8 mouse cellular contexts compared by ENCODE assay signal in genomic region chr3:89278107-89278506, GRCm38 (mm10). TPM values are rescaled to one million over a fixed set of nuclear protein-coding genes. Genes with fewer than 3 reads are reported as not detected.
DNase-seq lines count a peak whose midpoint lies in the region; ATAC-seq lines count a peak whose summit lies in the region.

No protein-coding gene starts in this region.

- peaks cover 27% of the 10 kb centered on the region for H3K4me1 ChIP-seq in embryonic facial prominence, embryonic 14.5 days (ENCODE audit: control insufficient read depth, insufficient read depth, low read length)
- peaks cover 61% of the 10 kb centered on the region for H3K4me1 ChIP-seq in limb, embryonic 10.5 days
- H3K4me1 ChIP-seq in midbrain, embryonic 16.5 days (ENCODE audit: control insufficient read depth, insufficient read depth, low read length) = peaks cover 21% of the 10 kb centered on the region

- no peaks in the 10 kb centered on the region for H3K9me3 ChIP-seq in embryonic facial prominence, embryonic 14.5 days (ENCODE audit: control insufficient read depth, low read length)
- H3K9me3 ChIP-seq in limb, embryonic 10.5 days (replicated peaks) = no peaks in the 10 kb centered on the region
- H3K9me3 ChIP-seq in midbrain, embryonic 16.5 days (replicated peaks; ENCODE audit: control insufficient read depth, low read length, poor library complexity, severe bottlenecking) = no peaks in the 10 kb centered on the region

- WGBS in embryonic facial prominence, embryonic 14.5 days = 46% methylated on average over 6 of the region's 7 CpGs
- 36% methylated on average over 7 of the region's 7 CpGs for WGBS in limb, embryonic 10.5 days
- 87% methylated on average over 7 of the region's 7 CpGs for WGBS in midbrain, embryonic 16.5 days

- no peak for ATAC-seq in embryonic facial prominence, embryonic 14.5 days (ENCODE audit: low read depth)
- no peak for ATAC-seq in midbrain, embryonic 16.5 days
- no peak for ATAC-seq in CD4-positive, CD25-positive, alpha-beta regulatory T cell, adult 4 months

- H3K4me3 ChIP-seq in embryonic facial prominence, embryonic 14.5 days (ENCODE audit: low read depth, low read length) = peak overlapping the region; percentile 50
- peak overlapping the region; percentile 56 for H3K4me3 ChIP-seq in limb, embryonic 10.5 days
- H3K4me3 ChIP-seq in midbrain, embryonic 16.5 days (ENCODE audit: low read depth, low read length) = no peak overlapping the region

- H3K27me3 ChIP-seq in embryonic facial prominence, embryonic 14.5 days (replicated peaks; ENCODE audit: control insufficient read depth, insufficient read depth, low read length) = 0 out of 2 replicates have a peak, but pooled peaks cover 7% of the 10 kb centered on the region
- H3K27me3 ChIP-seq in limb, embryonic 10.5 days (ENCODE audit: low read depth, poor library complexity, severe bottlenecking) = peaks cover 50% of the 10 kb centered on the region
- H3K27me3 ChIP-seq in midbrain, embryonic 16.5 days (ENCODE audit: control insufficient read depth, insufficient read depth, low read depth, low read length) = 0 out of 2 replicates have a peak, but pooled peaks cover 4% of the 10 kb centered on the region

- H3K27ac ChIP-seq in embryonic facial prominence, embryonic 14.5 days (replicated peaks; ENCODE audit: low read depth, low read length) = peak overlapping the region; percentile 82
- H3K27ac ChIP-seq in limb, embryonic 10.5 days = peak overlapping the region; percentile 81
- H3K27ac ChIP-seq in midbrain, embryonic 16.5 days (ENCODE audit: low read length) = no peak overlapping the region

- peak overlapping the region; percentile 80 for H3K4me2 ChIP-seq in embryonic facial prominence, embryonic 14.5 days (ENCODE audit: low read depth, low read length)
- peak overlapping the region; percentile 95; the same call in 1 of the 2 replicates for H3K4me2 ChIP-seq in midbrain, embryonic 16.5 days (ENCODE audit: low read length)

- DNase-seq in adrenal gland, adult 2 months = peak; percentile 73
- no peak for DNase-seq in adrenal gland, postnatal 25 days
- no peak for DNase-seq in embryonic facial prominence, embryonic 14.5 days (ENCODE audit: low spot score)
- DNase-seq in heart, postnatal 36 days = peak; percentile 63 to 74
- peak; percentile 41 for DNase-seq in limb, embryonic 10.5 days (ENCODE audit: low spot score)
- no peak for DNase-seq in frontal cortex, postnatal 14 days (ENCODE audit: low spot score in 2 of 2)

- intact Hi-C loops in heart, postnatal 36 days (cut with DNase I) = no loop called here

- H3K36me3 ChIP-seq in embryonic facial prominence, embryonic 14.5 days (ENCODE audit: control insufficient read depth, insufficient read depth, low read length) = 0 out of 2 replicates have a peak, but pooled peaks cover 16% of the 10 kb centered on the region
- peaks cover 8% of the 10 kb centered on the region for H3K36me3 ChIP-seq in limb, embryonic 10.5 days
- H3K36me3 ChIP-seq in midbrain, embryonic 16.5 days (ENCODE audit: control insufficient read depth, insufficient read depth, low read length) = no peaks in the 10 kb centered on the region

- H3K9ac ChIP-seq in embryonic facial prominence, embryonic 14.5 days (ENCODE audit: low read depth, low read length) = peak overlapping the region; percentile 71
- H3K9ac ChIP-seq in midbrain, embryonic 16.5 days (ENCODE audit: low read depth, low read length) = no peak overlapping the region

RNA-seq across cellular contexts. Expression of gene Efna1, which starts 2.8 kb away (rescaled TPM):
- total RNA-seq in adrenal gland, adult 2 months (2021) = 10 to 100 TPM in 1 of 2 experiments, 1 to 10 TPM in 1; 8.0 to 16.6 TPM
- polyA plus RNA-seq in adrenal gland, adult 2 months (2012; rRNA removed) = 17.5 and 24.0 TPM in 2 replicates
- 11.6 and 17.2 TPM in 2 replicates for total RNA-seq in adrenal gland, postnatal 25 days (2021)
- 33.8 and 35.8 TPM in 2 replicates for polyA plus RNA-seq in embryonic facial prominence, embryonic 14.5 days (2014; fragmentation: Nextera tagmentation; extraction: Ambion mirVana)
- total RNA-seq in heart, postnatal 36 days (2021) = 10 to 100 TPM; 28.3 to 42.6 TPM
- 29.8 and 36.8 TPM in 2 replicates for polyA plus RNA-seq in limb, embryonic 10.5 days (2016; fragmentation: Nextera tagmentation; extraction: Ambion mirVana)
- 6.8 and 7.4 TPM in 2 replicates for polyA plus RNA-seq in midbrain, embryonic 16.5 days (2015; fragmentation: Nextera tagmentation; extraction: Ambion mirVana)
- not detected for polyA plus RNA-seq in CD4-positive, CD25-positive, alpha-beta regulatory T cell, adult 4 months (2017; shearing (Covaris generic))

RNA-seq across cellular contexts. Expression of gene Slc50a1, which starts 7.7 kb away (rescaled TPM):
- total RNA-seq in adrenal gland, adult 2 months (2021) = 10 to 100 TPM; 49.9 to 54.7 TPM
- polyA plus RNA-seq in adrenal gland, adult 2 months (2012; rRNA removed) = 153 TPM in 2 replicates
- 44.7 and 51.4 TPM in 2 replicates for total RNA-seq in adrenal gland, postnatal 25 days (2021)
- polyA plus RNA-seq in embryonic facial prominence, embryonic 14.5 days (2014; fragmentation: Nextera tagmentation; extraction: Ambion mirVana) = 70.5 and 80.2 TPM in 2 replicates
- 10 to 100 TPM; 20.5 to 23.0 TPM for total RNA-seq in heart, postnatal 36 days (2021)
- polyA plus RNA-seq in limb, embryonic 10.5 days (2016; fragmentation: Nextera tagmentation; extraction: Ambion mirVana) = 33.2 and 41.3 TPM in 2 replicates
- polyA plus RNA-seq in midbrain, embryonic 16.5 days (2015; fragmentation: Nextera tagmentation; extraction: Ambion mirVana) = 40.2 and 41.3 TPM in 2 replicates
- 100 to 1,000 TPM; 248 to 324 TPM for polyA plus RNA-seq in CD4-positive, CD25-positive, alpha-beta regulatory T cell, adult 4 months (2017; shearing (Covaris generic))

RNA-seq across cellular contexts. Expression of gene Dpm3, which starts 18.9 kb away (rescaled TPM):
- total RNA-seq in adrenal gland, adult 2 months (2021) = 100 to 1,000 TPM; 134 to 150 TPM
- polyA plus RNA-seq in adrenal gland, adult 2 months (2012; rRNA removed) = 509 and 645 TPM in 2 replicates
- total RNA-seq in adrenal gland, postnatal 25 days (2021) = 106 and 137 TPM in 2 replicates
- 151 and 177 TPM in 2 replicates for polyA plus RNA-seq in embryonic facial prominence, embryonic 14.5 days (2014; fragmentation: Nextera tagmentation; extraction: Ambion mirVana)
- 10 to 100 TPM; 50.0 to 52.3 TPM for total RNA-seq in heart, postnatal 36 days (2021)
- 82.5 and 84.0 TPM in 2 replicates for polyA plus RNA-seq in limb, embryonic 10.5 days (2016; fragmentation: Nextera tagmentation; extraction: Ambion mirVana)
- 60.4 and 64.5 TPM in 2 replicates for polyA plus RNA-seq in midbrain, embryonic 16.5 days (2015; fragmentation: Nextera tagmentation; extraction: Ambion mirVana)
- polyA plus RNA-seq in CD4-positive, CD25-positive, alpha-beta regulatory T cell, adult 4 months (2017; shearing (Covaris generic)) = 100 to 1,000 TPM; 116 to 155 TPM

RNA-seq across cellular contexts. Expression of gene Trim46, which starts 32.0 kb away (rescaled TPM):
- 1 to 10 TPM; 1.9 to 2.3 TPM for total RNA-seq in adrenal gland, adult 2 months (2021)
- 6.0 and 9.1 TPM in 2 replicates for polyA plus RNA-seq in adrenal gland, adult 2 months (2012; rRNA removed)
- 2.6 and 3.2 TPM in 2 replicates for total RNA-seq in adrenal gland, postnatal 25 days (2021)
- polyA plus RNA-seq in embryonic facial prominence, embryonic 14.5 days (2014; fragmentation: Nextera tagmentation; extraction: Ambion mirVana) = 3.7 and 4.7 TPM in 2 replicates
- total RNA-seq in heart, postnatal 36 days (2021) = under 1 TPM; 0.42 to 0.62 TPM
- 3.4 and 6.1 TPM in 2 replicates for polyA plus RNA-seq in limb, embryonic 10.5 days (2016; fragmentation: Nextera tagmentation; extraction: Ambion mirVana)
- 90.3 and 91.2 TPM in 2 replicates for polyA plus RNA-seq in midbrain, embryonic 16.5 days (2015; fragmentation: Nextera tagmentation; extraction: Ambion mirVana)
- 1 to 10 TPM; 4.0 to 7.0 TPM for polyA plus RNA-seq in CD4-positive, CD25-positive, alpha-beta regulatory T cell, adult 4 months (2017; shearing (Covaris generic))

RNA-seq across cellular contexts. Expression of gene Krtcap2, which starts 32.3 kb away (rescaled TPM):
- 100 to 1,000 TPM; 143 to 163 TPM for total RNA-seq in adrenal gland, adult 2 months (2021)
- polyA plus RNA-seq in adrenal gland, adult 2 months (2012; rRNA removed) = 433 and 437 TPM in 2 replicates
- 126 and 127 TPM in 2 replicates for total RNA-seq in adrenal gland, postnatal 25 days (2021)
- polyA plus RNA-seq in embryonic facial prominence, embryonic 14.5 days (2014; fragmentation: Nextera tagmentation; extraction: Ambion mirVana) = 324 and 349 TPM in 2 replicates
- total RNA-seq in heart, postnatal 36 days (2021) = 10 to 100 TPM; 82.3 to 87.0 TPM
- 272 and 282 TPM in 2 replicates for polyA plus RNA-seq in limb, embryonic 10.5 days (2016; fragmentation: Nextera tagmentation; extraction: Ambion mirVana)
- polyA plus RNA-seq in midbrain, embryonic 16.5 days (2015; fragmentation: Nextera tagmentation; extraction: Ambion mirVana) = 195 TPM in 2 replicates
- polyA plus RNA-seq in CD4-positive, CD25-positive, alpha-beta regulatory T cell, adult 4 months (2017; shearing (Covaris generic)) = 100 to 1,000 TPM; 258 to 319 TPM

Comparison
In these comparisons a context has a peak if more than half of its experiments do, and no peak if none do; other contexts are left out.
1. DNase-seq: peak in adrenal gland, adult 2 months (single experiment), heart, postnatal 36 days (2 of 2) and limb, embryonic 10.5 days (single experiment); none in adrenal gland, postnatal 25 days (single experiment), embryonic facial prominence, embryonic 14.5 days (single experiment) and frontal cortex, postnatal 14 days (0 of 2).